Mouse (Mus musculus) limb, embryonic 12.5 days (tissue): ENCODE measurements around the gene Kremen2. TPM values are rescaled to one million over a fixed set of nuclear protein-coding genes. Genes with fewer than 3 reads are reported as not detected.

Source experiments
- ATAC-seq: fragments of 200-750 bp; cut with Nextera tagmentation; 2 replicates; pipeline ENCODE4 v1.8.0; 2017; ENCODE audit warnings: low read depth, moderate TSS enrichment; ENCODE audit not compliant: insufficient number of reproducible peaks, insufficient read depth, low FRiP score, low TSS enrichment
- H3K27ac ChIP-seq: fragments of 300-500 bp; sonication (generic); 2 replicates; pipeline ENCODE4 v1.5.1; 2016; ENCODE audit warnings: mild to moderate bottlenecking, moderate library complexity
- H3K27me3 ChIP-seq: fragments of 300-500 bp; sonication (generic); 2 replicates; pipeline ENCODE4 v1.6.1; 2016; ENCODE audit warnings: mild to moderate bottlenecking, moderate library complexity
- H3K36me3 ChIP-seq: fragments of 300-500 bp; sonication (generic); 2 replicates; pipeline ENCODE4 v1.6.1; 2016; ENCODE audit warnings: mild to moderate bottlenecking, moderate library complexity
- H3K4me1 ChIP-seq: fragments of 300-500 bp; sonication (generic); replicated peaks from 2 replicates; pipeline ENCODE4 v1.6.1; 2016
- H3K4me2 ChIP-seq: fragments of 300-500 bp; sonication (generic); 2 replicates; pipeline ENCODE4 v1.6.1; 2016; ENCODE audit warnings: mild to moderate bottlenecking, moderate library complexity
- H3K4me3 ChIP-seq: fragments of 300-500 bp; sonication (generic); replicated peaks from 2 replicates; pipeline ENCODE4 v1.5.1; 2016; ENCODE audit warnings: mild to moderate bottlenecking
- H3K9ac ChIP-seq: fragments of 300-500 bp; sonication (generic); replicated peaks from 2 replicates; pipeline ENCODE4 v1.6.1; 2016; ENCODE audit warnings: mild to moderate bottlenecking, moderate library complexity
- H3K9me3 ChIP-seq: fragments of 300-500 bp; sonication (generic); 2 replicates; pipeline ENCODE4 v1.6.1; 2016; ENCODE audit warnings: mild to moderate bottlenecking, moderate library complexity
- WGBS: fragments of 180-500 bp; shearing (Covaris S2); methylation state at CpG from one replicate; pipeline ENCODE4 v1.1.7; 2016; 5-methylcytosine and 5-hydroxymethylcytosine counted together
- polyA plus RNA-seq: library from polyadenylated mRNA; unstranded; fragments of >200 nt; fragmentation: Nextera tagmentation; extraction: Ambion mirVana; gene quantifications from 2 replicates; pipeline ENCODE4 v1.2.1, GENCODE M21; 2016

Gene Kremen2
- polyA plus RNA-seq, 1 experiment from 2014 or later: 30.0 TPM

DNA sequence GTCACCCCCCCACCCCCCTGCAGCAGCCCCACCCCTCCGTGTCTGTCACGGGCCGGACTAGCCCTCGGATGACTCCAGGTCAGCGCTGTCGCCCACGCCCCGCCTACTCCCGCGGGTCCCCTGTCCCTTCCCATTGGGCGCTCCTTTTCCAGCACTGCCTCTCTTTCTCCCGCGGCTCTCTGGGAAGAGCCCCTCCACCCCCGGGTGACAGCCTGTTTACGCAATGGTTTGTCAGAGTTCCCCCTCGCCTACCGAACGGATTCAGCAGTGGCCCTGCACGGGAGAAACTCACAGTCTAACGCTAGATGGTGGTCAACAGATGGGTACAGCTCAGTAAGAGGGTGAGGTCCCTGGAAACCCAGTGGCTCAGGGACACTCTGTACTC, 18.9 kb downstream of the Kremen2 start:
- H3K4me2 ChIP-seq: peak overlapping the region; percentile 81
- ATAC-seq: peak; percentile 71
- H3K27ac ChIP-seq: peak overlapping the region; percentile 66; the same call in 1 of the 2 replicates
- H3K36me3 ChIP-seq: no peaks in the 10 kb centered on the region
- H3K9ac ChIP-seq: peak overlapping the region; percentile 78
- H3K27me3 ChIP-seq: no peaks in the 10 kb centered on the region
- WGBS: under 1% methylated on average over 20 of the region's 20 CpGs
- H3K9me3 ChIP-seq: no peaks in the 10 kb centered on the region
- peaks cover 13% of the 10 kb centered on the region for H3K4me1 ChIP-seq
- peak overlapping the region; percentile 88 for H3K4me3 ChIP-seq

GRCm38 (mm10) chr17:23725999-23726757, 19.5 kb downstream of the Kremen2 start, which contains the start of gene Pkmyt1:
TSS of gene Pkmyt1 (plus strand) at chr17:23726336.
- H3K4me1 ChIP-seq: peaks cover 13% of the 10 kb centered on the region
- WGBS: 2% methylated on average over 73 of the region's 73 CpGs
- peak within 1 kb of the TSS; percentile 88 for H3K4me3 ChIP-seq
- H3K9ac ChIP-seq: peak within 1 kb of the TSS; percentile 78
- no peaks in the 10 kb centered on the region for H3K9me3 ChIP-seq
- ATAC-seq: peak; percentile 90
- peak within 1 kb of the TSS; percentile 71 for H3K27ac ChIP-seq
- no peaks in the 10 kb centered on the region for H3K27me3 ChIP-seq
- H3K4me2 ChIP-seq: peak within 1 kb of the TSS; percentile 81
- H3K36me3 ChIP-seq: no peaks in the 10 kb centered on the region

GRCm38 (mm10) chr17:23725477-23725876, 20.2 kb downstream of the Kremen2 start:
- Histone ChIP-seq H3K9me3 (no peaks in the 10 kb centered on the region), H3K9ac (peak overlapping the region; percentile 73), H3K27me3 (peaks cover 5% of the 10 kb centered on the region; the same call in 1 of the 2 replicates), H3K36me3 (no peaks in the 10 kb centered on the region), H3K4me3 (peak overlapping the region; percentile 88), H3K27ac (peak overlapping the region; percentile 71), H3K4me1 (peaks cover 13% of the 10 kb centered on the region), H3K4me2 (peak overlapping the region; percentile 81)
- ATAC-seq: no peak
- WGBS: 59% methylated on average over 4 of the region's 4 CpGs

GRCm38 (mm10) chr17:23722376-23723125, 23.1 kb downstream of the Kremen2 start, which contains the start of gene 1520401A03Rik:
TSS of gene 1520401A03Rik (minus strand) at chr17:23722783.
- Histone ChIP-seq H3K4me3 (no peak within 1 kb of the TSS), H3K27ac (no peak within 1 kb of the TSS), H3K4me2 (no peak within 1 kb of the TSS), H3K9ac (no peak within 1 kb of the TSS), H3K36me3 (no peaks in the 10 kb centered on the region), H3K4me1 (peaks cover 13% of the 10 kb centered on the region), H3K9me3 (no peaks in the 10 kb centered on the region), H3K27me3 (peaks cover 7% of the 10 kb centered on the region)
- no peak for ATAC-seq
- WGBS: 50% methylated on average over 7 of the region's 7 CpGs

DNA sequence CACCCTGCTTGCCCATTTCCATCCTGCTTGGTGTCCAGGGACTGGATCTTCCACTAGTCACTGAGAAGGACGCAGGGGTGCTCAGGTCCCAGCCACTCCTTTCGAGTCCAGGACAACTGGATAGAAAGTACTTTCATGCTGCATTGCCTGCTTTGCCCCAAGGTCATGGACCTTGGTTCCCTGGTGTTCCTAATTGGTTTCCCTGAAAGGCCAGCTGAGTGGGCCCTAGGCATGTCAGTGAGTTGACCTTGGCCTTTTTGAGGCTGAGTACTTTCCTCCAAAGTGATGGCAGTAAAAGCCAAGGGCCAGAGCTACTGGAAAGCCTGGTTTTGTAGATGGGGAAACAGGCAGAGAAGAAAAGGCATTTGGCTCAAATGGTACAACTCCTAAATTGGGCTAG, 23.7 kb downstream of the Kremen2 start:
- WGBS: 87% methylated on average over 2 of the region's 2 CpGs
- Histone ChIP-seq H3K4me3 (no peak overlapping the region), H3K9ac (no peak overlapping the region), H3K9me3 (no peaks in the 10 kb centered on the region), H3K4me1 (peaks cover 8% of the 10 kb centered on the region), H3K27ac (no peak overlapping the region), H3K27me3 (peaks cover 9% of the 10 kb centered on the region), H3K36me3 (no peaks in the 10 kb centered on the region), H3K4me2 (no peak overlapping the region)
- ATAC-seq: no peak

DNA sequence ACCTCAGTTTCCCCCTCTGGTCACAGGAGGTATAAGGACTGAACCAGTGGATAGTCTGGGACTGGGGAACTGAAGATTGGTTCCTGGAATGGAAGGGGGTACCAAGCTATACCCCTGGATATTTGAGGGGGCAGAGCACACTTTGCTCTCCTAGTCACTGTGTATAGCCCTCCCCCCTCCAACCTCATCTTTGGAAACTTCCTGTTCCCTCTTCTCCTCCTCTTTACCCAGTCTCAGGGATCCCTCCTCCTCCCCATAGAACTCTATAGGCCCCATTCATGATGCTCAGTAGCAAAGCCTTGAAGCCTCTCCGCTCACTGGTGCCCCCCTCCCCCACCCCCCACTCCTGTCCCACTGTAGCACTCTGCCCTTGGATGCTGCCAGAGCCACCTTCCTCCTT, 26.2 kb downstream of the Kremen2 start:
- no peak for ATAC-seq
- Histone ChIP-seq H3K4me2 (no peak overlapping the region), H3K36me3 (no peaks in the 10 kb centered on the region), H3K27me3 (peaks cover 10% of the 10 kb centered on the region), H3K9me3 (no peaks in the 10 kb centered on the region), H3K4me3 (no peak overlapping the region), H3K4me1 (no peaks in the 10 kb centered on the region), H3K9ac (no peak overlapping the region), H3K27ac (no peak overlapping the region)
- WGBS: 13% methylated on average over 1 of the region's 1 CpGs

- ATAC-seq: no peak
- H3K4me3 ChIP-seq: no peak overlapping the region
- no peaks in the 10 kb centered on the region for H3K4me1 ChIP-seq
- no peaks in the 10 kb centered on the region for H3K9me3 ChIP-seq
- no peak overlapping the region for H3K27ac ChIP-seq
- H3K9ac ChIP-seq: no peak overlapping the region
- peaks cover 10% of the 10 kb centered on the region for H3K27me3 ChIP-seq
- no peaks in the 10 kb centered on the region for H3K36me3 ChIP-seq
- no peak overlapping the region for H3K4me2 ChIP-seq
- 72% methylated on average over 2 of the region's 2 CpGs for WGBS
Measured at GRCm38 (mm10) chr17:23717003-23717402, 28.6 kb downstream of the Kremen2 start.

GRCm38 (mm10) chr17:23706212-23706611, 39.4 kb downstream of the Kremen2 start:
- no peaks in the 10 kb centered on the region for H3K9me3 ChIP-seq
- ATAC-seq: no peak
- H3K27ac ChIP-seq: no peak overlapping the region
- no peak overlapping the region for H3K9ac ChIP-seq
- peaks cover 15% of the 10 kb centered on the region for H3K27me3 ChIP-seq
- 0 out of 2 replicates have a peak, but pooled peaks cover 5% of the 10 kb centered on the region for H3K4me1 ChIP-seq
- no peaks in the 10 kb centered on the region for H3K36me3 ChIP-seq
- no peak overlapping the region for H3K4me2 ChIP-seq
- WGBS: 0% methylated on average over 3 of the region's 3 CpGs
- no peak overlapping the region for H3K4me3 ChIP-seq

- 69% methylated on average over 7 of the region's 7 CpGs for WGBS
- H3K4me2 ChIP-seq: no peak overlapping the region
- no peak for ATAC-seq
Measured at GRCm38 (mm10) chr17:23705525-23706104, 40.0 kb downstream of the Kremen2 start.

DNA sequence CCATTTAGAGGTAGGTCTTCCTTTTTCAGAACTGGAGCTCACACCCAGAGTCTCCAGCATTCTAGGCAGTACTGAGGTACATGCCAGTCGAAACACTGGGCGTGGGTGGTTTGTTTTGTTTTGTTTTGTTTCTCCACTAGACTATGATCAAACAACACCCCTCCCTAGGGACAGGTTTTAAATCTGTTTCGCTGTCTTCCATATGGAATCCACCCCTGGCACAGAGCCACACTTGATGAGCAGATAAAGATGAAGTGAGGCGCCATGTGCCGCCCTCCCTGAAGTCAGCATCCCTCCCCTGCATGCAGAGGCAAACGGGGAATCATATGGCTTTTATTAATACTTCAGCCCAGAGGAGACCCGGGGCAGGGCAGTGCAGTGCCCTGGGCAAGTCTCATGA, 40.9 kb downstream of the Kremen2 start:
- Histone ChIP-seq H3K4me3 (no peak overlapping the region), H3K4me2 (no peak overlapping the region), H3K9ac (no peak overlapping the region; the same call in 1 of the 2 replicates), H3K4me1 (peaks cover 8% of the 10 kb centered on the region; the same call in 1 of the 2 replicates), H3K27ac (no peak overlapping the region), H3K9me3 (no peaks in the 10 kb centered on the region), H3K27me3 (peaks cover 30% of the 10 kb centered on the region), H3K36me3 (no peaks in the 10 kb centered on the region)
- ATAC-seq: no peak
- 44% methylated on average over 7 of the region's 7 CpGs for WGBS

More at GRCm38 (mm10) chr17:23705525-23706104, 40.0 kb downstream of the Kremen2 start:
- Histone ChIP-seq H3K4me3 (no peak overlapping the region), H3K4me1 (0 out of 2 replicates have a peak, but pooled peaks cover 5% of the 10 kb centered on the region), H3K36me3 (no peaks in the 10 kb centered on the region), H3K9ac (no peak overlapping the region), H3K27ac (no peak overlapping the region), H3K9me3 (no peaks in the 10 kb centered on the region), H3K27me3 (peaks cover 21% of the 10 kb centered on the region)

DNA sequence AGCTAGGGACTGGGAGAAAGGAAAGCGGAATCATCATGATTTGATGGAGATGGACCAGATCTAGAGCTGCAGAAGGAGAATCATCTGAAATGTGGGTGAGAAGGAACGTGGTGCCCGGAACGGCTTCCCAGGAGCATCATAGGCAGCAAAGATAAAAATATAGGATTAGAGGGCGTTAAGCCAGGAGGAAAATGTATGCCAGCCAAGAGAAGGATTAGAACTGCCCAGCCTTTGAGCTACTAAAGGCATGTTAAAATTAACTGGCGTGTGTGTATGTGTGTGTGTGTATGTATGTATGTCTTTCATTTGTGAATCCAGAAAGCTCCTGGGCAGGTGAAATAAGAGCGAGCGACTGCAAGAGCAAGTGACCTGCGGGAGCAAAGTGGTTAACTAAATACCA, 42.3 kb downstream of the Kremen2 start:
- no peaks in the 10 kb centered on the region for H3K36me3 ChIP-seq
- no peak overlapping the region for H3K27ac ChIP-seq
- H3K9ac ChIP-seq: no peak overlapping the region
- no peak for ATAC-seq
- H3K9me3 ChIP-seq: no peaks in the 10 kb centered on the region
- 83% methylated on average over 9 of the region's 9 CpGs for WGBS
- H3K4me2 ChIP-seq: no peak overlapping the region
- H3K4me1 ChIP-seq: peaks cover 16% of the 10 kb centered on the region
- peaks cover 44% of the 10 kb centered on the region for H3K27me3 ChIP-seq
- H3K4me3 ChIP-seq: no peak overlapping the region
